Mouse (Mus musculus): ENCODE results near the gene Ntan1. TPM values are rescaled to one million over a fixed set of nuclear protein-coding genes. Genes with fewer than 3 reads are reported as not detected.

Ntan1 gene
- polyA plus RNA-seq, 1 experiment from 2014 or later, result 45.3 TPM

DNA sequence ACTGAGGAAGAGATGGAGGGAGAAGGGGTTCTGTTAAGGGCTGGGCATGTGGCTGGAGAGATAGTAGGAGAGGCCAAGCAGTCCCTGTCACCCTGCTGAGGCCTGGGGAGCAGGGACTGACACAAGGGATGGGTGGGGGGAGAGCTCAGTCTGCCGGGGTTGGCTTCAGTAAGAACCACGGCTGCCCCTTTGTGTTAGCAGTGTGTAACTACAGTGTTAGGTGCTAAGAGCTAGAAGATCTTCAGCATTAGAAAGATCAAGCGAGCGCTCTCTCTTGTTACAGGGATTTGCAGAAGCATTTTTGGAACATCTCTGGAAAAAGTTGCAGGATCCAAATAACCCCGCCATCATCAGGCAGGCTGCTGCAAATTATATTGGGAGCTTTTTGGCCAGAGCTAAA lies 14.0 kb upstream of the Ntan1 start:
- 80% methylated on average over 5 of the region's 5 CpGs for WGBS (ENCODE audit: insufficient replicate concordance)
- ATAC-seq (ENCODE audit: low read depth) (no peak), DNase-seq (no peak)
- no peaks in the 10 kb centered on the region for H3K27me3 ChIP-seq
- no peak overlapping the region for H3K9ac ChIP-seq
- H3K27ac ChIP-seq, result no peak overlapping the region
- no peaks in the 10 kb centered on the region for H3K4me1 ChIP-seq (replicated peaks)
- no peak overlapping the region for H3K4me3 ChIP-seq (replicated peaks)
- peaks cover 89% of the 10 kb centered on the region for H3K36me3 ChIP-seq
- no peak overlapping the region for H3K4me2 ChIP-seq
- no peaks in the 10 kb centered on the region for H3K9me3 ChIP-seq (replicated peaks)

DNA sequence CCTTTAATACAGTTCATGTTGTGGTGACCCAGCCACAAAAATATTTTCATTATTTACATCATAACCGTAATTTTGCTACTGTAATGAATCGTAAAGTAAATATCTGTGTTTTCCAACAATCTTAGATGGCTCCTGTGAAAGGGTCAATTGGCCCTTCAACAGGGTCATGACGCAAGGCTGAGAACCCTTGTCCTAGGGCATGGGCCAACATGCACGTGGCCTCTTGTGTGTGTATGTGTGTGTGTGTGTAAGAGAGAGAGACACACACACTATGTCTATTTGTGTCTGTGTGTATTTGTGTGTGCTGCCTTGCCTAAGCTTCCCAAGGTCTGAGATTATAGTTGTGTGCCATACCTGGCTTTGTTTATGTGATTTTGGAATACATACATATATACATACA lies 11.0 kb upstream of the Ntan1 start:
- no peaks in the 10 kb centered on the region for H3K9me3 ChIP-seq (replicated peaks)
- no peaks in the 10 kb centered on the region for H3K4me1 ChIP-seq (replicated peaks)
- peaks cover 96% of the 10 kb centered on the region for H3K36me3 ChIP-seq
- WGBS (ENCODE audit: insufficient replicate concordance), result 86% methylated on average over 4 of the region's 4 CpGs
- H3K4me3 ChIP-seq (replicated peaks), result no peak overlapping the region
- no peak for DNase-seq
- no peak overlapping the region for H3K27ac ChIP-seq
- no peaks in the 10 kb centered on the region for H3K27me3 ChIP-seq
- no peak overlapping the region for H3K9ac ChIP-seq
- H3K4me2 ChIP-seq, result no peak overlapping the region
- no peak for ATAC-seq (ENCODE audit: low read depth)

GRCm38 (mm10) chr16:13808410-13808809 lies 10.2 kb upstream of the Ntan1 start:
- Histone ChIP-seq H3K4me1 (replicated peaks) (no peaks in the 10 kb centered on the region), H3K36me3 (peaks cover 98% of the 10 kb centered on the region), H3K9me3 (replicated peaks) (no peaks in the 10 kb centered on the region), H3K4me3 (replicated peaks) (no peak overlapping the region), H3K27ac (no peak overlapping the region), H3K4me2 (no peak overlapping the region), H3K27me3 (no peaks in the 10 kb centered on the region), H3K9ac (no peak overlapping the region)
- DNase-seq (no peak), ATAC-seq (ENCODE audit: low read depth) (no peak)
- 87% methylated on average over 7 of the region's 7 CpGs for WGBS (ENCODE audit: insufficient replicate concordance)

GRCm38 (mm10) chr16:13812152-13812551 lies 6.5 kb upstream of the Ntan1 start:
- Histone ChIP-seq H3K4me1 (replicated peaks) (no peaks in the 10 kb centered on the region), H3K9me3 (replicated peaks) (no peaks in the 10 kb centered on the region), H3K27me3 (no peaks in the 10 kb centered on the region), H3K4me2 (no peak overlapping the region), H3K4me3 (replicated peaks) (no peak overlapping the region), H3K9ac (no peak overlapping the region), H3K27ac (no peak overlapping the region), H3K36me3 (peaks cover 77% of the 10 kb centered on the region)
- ATAC-seq (ENCODE audit: low read depth), result no peak
- no peak for DNase-seq
- 88% methylated on average over 6 of the region's 6 CpGs for WGBS (ENCODE audit: insufficient replicate concordance)

DNA sequence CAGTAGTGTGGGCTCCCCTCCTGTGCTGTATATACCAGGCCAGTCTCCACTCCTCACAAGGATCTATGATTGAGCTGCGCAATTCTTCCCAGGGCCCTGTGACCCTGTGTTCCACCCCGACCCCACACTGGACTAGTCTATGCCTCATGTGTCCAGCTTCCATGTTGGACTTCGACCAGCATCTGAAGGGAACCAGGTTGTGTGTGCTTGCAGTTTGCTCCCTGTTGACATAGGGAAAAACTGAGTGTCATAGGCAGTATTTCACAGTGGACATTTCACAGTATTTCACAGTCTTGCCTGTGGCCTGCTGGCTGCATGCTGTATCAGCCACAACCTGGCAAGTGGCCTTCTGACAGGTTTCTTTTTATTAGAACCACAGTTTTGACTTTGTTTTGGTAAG lies 5.4 kb upstream of the Ntan1 start:
- no peak for ATAC-seq (ENCODE audit: low read depth)
- Histone ChIP-seq H3K36me3 (peaks cover 69% of the 10 kb centered on the region), H3K9me3 (replicated peaks) (no peaks in the 10 kb centered on the region), H3K4me3 (replicated peaks) (no peak overlapping the region), H3K27me3 (no peaks in the 10 kb centered on the region), H3K4me2 (no peak overlapping the region), H3K9ac (no peak overlapping the region), H3K4me1 (replicated peaks) (peaks cover 3% of the 10 kb centered on the region), H3K27ac (no peak overlapping the region)
- no peak for DNase-seq
- WGBS (ENCODE audit: insufficient replicate concordance), result 75% methylated on average over 3 of the region's 3 CpGs

- ATAC-seq (ENCODE audit: low read depth) (peak; percentile 69), DNase-seq (no peak)
- peak overlapping the region; percentile 75 for H3K4me3 ChIP-seq (replicated peaks)
- no peaks in the 10 kb centered on the region for H3K9me3 ChIP-seq (replicated peaks)
- peak overlapping the region; percentile 80 for H3K9ac ChIP-seq
- no peaks in the 10 kb centered on the region for H3K27me3 ChIP-seq
- H3K4me1 ChIP-seq (replicated peaks), result peaks cover 40% of the 10 kb centered on the region
- peak overlapping the region; percentile 65 for H3K27ac ChIP-seq
- H3K36me3 ChIP-seq, result peaks cover 9% of the 10 kb centered on the region
- WGBS (ENCODE audit: insufficient replicate concordance), result under 1% methylated on average over 36 of the region's 36 CpGs
- H3K4me2 ChIP-seq, result peak overlapping the region; percentile 96
Observed at GRCm38 (mm10) chr16:13819394-13819743, 724 bp downstream of the Ntan1 start.

GRCm38 (mm10) chr16:13819806-13820500 lies 1.3 kb downstream of the Ntan1 start:
- Histone ChIP-seq H3K9ac (peak overlapping the region; percentile 80), H3K27ac (peak overlapping the region; percentile 65; the same call in 1 of the 2 replicates), H3K4me3 (replicated peaks) (peak overlapping the region; percentile 75), H3K4me2 (peak overlapping the region; percentile 96), H3K27me3 (no peaks in the 10 kb centered on the region), H3K9me3 (replicated peaks) (no peaks in the 10 kb centered on the region), H3K4me1 (replicated peaks) (peaks cover 40% of the 10 kb centered on the region), H3K36me3 (peaks cover 4% of the 10 kb centered on the region; the same call in 1 of the 2 replicates)
- 24% methylated on average over 12 of the region's 12 CpGs for WGBS (ENCODE audit: insufficient replicate concordance)
- ATAC-seq (ENCODE audit: low read depth), result no peak
- DNase-seq, result no peak

DNA sequence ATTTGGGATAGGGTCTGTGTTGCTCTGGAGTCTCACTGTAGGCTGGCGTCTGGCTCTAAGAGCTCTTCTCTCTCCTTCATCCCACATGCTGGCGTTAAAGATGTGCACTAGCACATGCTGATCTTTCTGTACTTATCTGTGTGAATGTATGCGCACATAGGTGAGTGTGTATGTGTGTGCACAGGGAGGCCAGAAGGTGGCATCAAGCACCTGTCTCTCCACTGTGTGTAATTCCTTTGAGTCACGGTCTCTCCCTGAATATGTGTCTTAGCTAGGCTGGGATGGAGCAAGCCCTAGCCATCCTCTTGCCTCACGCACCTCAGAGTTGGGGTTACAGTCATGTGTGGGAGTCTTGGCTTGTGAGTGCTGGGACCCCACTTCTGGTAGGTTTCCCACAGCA lies 2.1 kb downstream of the Ntan1 start:
- Histone ChIP-seq H3K9ac (no peak overlapping the region), H3K4me3 (replicated peaks) (no peak overlapping the region), H3K36me3 (no peaks in the 10 kb centered on the region), H3K4me1 (replicated peaks) (peaks cover 40% of the 10 kb centered on the region), H3K4me2 (no peak overlapping the region), H3K27me3 (no peaks in the 10 kb centered on the region), H3K9me3 (replicated peaks) (no peaks in the 10 kb centered on the region), H3K27ac (no peak overlapping the region)
- 82% methylated on average over 5 of the region's 5 CpGs for WGBS (ENCODE audit: insufficient replicate concordance)
- no peak for DNase-seq
- no peak for ATAC-seq (ENCODE audit: low read depth)

DNA sequence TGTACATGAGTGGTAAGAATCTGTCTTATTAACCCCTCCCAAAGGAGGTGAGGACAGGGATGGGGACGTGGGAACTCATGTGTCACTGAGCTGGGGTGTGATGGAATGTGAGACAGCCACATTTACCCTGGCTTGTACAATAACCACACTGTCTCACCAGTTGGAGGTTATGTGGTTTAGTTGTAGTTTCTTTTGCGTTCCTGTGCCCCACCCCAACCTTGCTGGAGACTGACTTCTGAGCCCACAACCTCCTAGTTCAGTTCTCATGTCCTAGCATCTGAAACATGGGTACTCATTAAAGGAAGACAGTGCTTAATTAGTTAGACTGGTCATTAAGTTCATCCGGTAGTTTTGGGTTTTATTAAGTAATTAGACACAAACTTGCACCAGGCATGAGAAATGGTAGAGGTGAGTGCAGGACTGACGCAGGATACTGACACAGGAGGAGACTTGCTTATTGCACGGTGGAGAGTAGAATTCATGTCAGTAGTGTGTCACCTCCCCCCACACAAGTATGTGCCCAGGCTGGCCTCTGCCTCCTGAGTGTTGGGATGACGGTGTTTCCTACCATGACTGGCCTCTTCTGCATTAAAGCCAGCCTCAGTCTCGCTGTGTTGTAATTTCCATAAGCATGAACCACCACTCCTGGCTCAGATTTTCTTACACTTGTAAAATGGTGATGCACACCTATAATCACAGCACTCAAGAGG lies 7.3 kb downstream of the Ntan1 start:
- H3K4me2 ChIP-seq, result no peak overlapping the region
- H3K27ac ChIP-seq, result no peak overlapping the region
- peaks cover 17% of the 10 kb centered on the region for H3K4me1 ChIP-seq (replicated peaks)
- ATAC-seq (ENCODE audit: low read depth), result no peak
- H3K36me3 ChIP-seq, result peaks cover 22% of the 10 kb centered on the region
- H3K9ac ChIP-seq, result no peak overlapping the region
- WGBS (ENCODE audit: insufficient replicate concordance), result 73% methylated on average over 7 of the region's 7 CpGs
- no peaks in the 10 kb centered on the region for H3K27me3 ChIP-seq
- no peak overlapping the region for H3K4me3 ChIP-seq (replicated peaks)
- DNase-seq, result no peak
- no peaks in the 10 kb centered on the region for H3K9me3 ChIP-seq (replicated peaks)

- DNase-seq (no peak), ATAC-seq (ENCODE audit: low read depth) (no peak)
- Histone ChIP-seq H3K9me3 (replicated peaks) (no peaks in the 10 kb centered on the region), H3K9ac (no peak overlapping the region), H3K36me3 (peaks cover 27% of the 10 kb centered on the region), H3K4me1 (replicated peaks) (peaks cover 15% of the 10 kb centered on the region), H3K27me3 (no peaks in the 10 kb centered on the region), H3K4me3 (replicated peaks) (no peak overlapping the region), H3K27ac (no peak overlapping the region), H3K4me2 (no peak overlapping the region)
- 82% methylated on average over 4 of the region's 4 CpGs for WGBS (ENCODE audit: insufficient replicate concordance)
Observed at GRCm38 (mm10) chr16:13826511-13826910, 7.9 kb downstream of the Ntan1 start.

- no peak for ATAC-seq (ENCODE audit: low read depth)
- H3K4me1 ChIP-seq (replicated peaks), result no peaks in the 10 kb centered on the region
- H3K9me3 ChIP-seq (replicated peaks), result no peaks in the 10 kb centered on the region
- H3K4me3 ChIP-seq (replicated peaks), result no peak overlapping the region
- H3K9ac ChIP-seq, result no peak overlapping the region
- no peak for DNase-seq
- H3K36me3 ChIP-seq, result peaks cover 64% of the 10 kb centered on the region
- H3K4me2 ChIP-seq, result no peak overlapping the region
- H3K27ac ChIP-seq, result no peak overlapping the region
- no peaks in the 10 kb centered on the region for H3K27me3 ChIP-seq
- 82% methylated on average over 10 of the region's 10 CpGs for WGBS (ENCODE audit: insufficient replicate concordance)
Observed at GRCm38 (mm10) chr16:13830444-13830843, 11.8 kb downstream of the Ntan1 start.

DNA sequence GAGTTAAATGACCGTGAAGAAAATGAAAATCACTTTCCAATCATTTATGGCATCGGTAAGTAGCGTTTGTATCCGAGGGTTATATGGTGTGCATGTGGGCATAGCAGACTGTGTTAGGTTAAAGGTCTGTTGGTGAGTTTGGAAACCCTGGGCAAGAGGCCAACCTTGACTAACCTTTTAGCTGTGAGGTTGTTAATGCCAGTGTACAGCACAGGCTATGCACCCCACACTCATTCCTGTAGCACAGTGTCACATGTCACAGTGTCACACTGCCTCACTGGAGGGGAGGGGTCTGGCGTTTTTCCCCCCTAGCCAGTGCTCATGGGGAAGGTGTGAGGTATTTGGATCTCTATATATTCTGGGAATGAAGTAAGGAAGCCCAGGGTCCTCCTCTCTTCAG lies 13.0 kb downstream of the Ntan1 start:
- 80% methylated on average over 5 of the region's 5 CpGs for WGBS (ENCODE audit: insufficient replicate concordance)
- Histone ChIP-seq H3K27ac (no peak overlapping the region), H3K4me3 (replicated peaks) (no peak overlapping the region), H3K4me1 (replicated peaks) (no peaks in the 10 kb centered on the region), H3K4me2 (no peak overlapping the region), H3K27me3 (no peaks in the 10 kb centered on the region), H3K9ac (no peak overlapping the region), H3K9me3 (replicated peaks) (no peaks in the 10 kb centered on the region), H3K36me3 (peaks cover 76% of the 10 kb centered on the region)
- ATAC-seq (ENCODE audit: low read depth) (peak; percentile 33; the same call in 1 of the 2 replicates), DNase-seq (no peak)

All from liver, embryonic 13.5 days (tissue).